Mouse (Mus musculus) left cerebral cortex, postnatal 14 days (tissue): ENCODE measurements around the gene Lin7b. TPM values are rescaled to one million over a fixed set of nuclear protein-coding genes. Genes with fewer than 3 reads are reported as not detected.

ENCODE experiments used
- DNase-seq, 2 experiments: peaks; one replicate each; pipeline ENCODE4 v3.0.0; 2021 to 2022; ENCODE audit warnings: low spot score in 2 of 2, mixed read lengths in 1 of 2
- intact Hi-C: fragments of 180-260 bp; cut with DNase I; formaldehyde crosslinking; loops from one replicate; pipeline ENCODE4 v1.15.1; 2025
- total RNA-seq, 2 experiments: library from RNA; stranded (reverse); gene quantifications; 2 replicates each; pipeline ENCODE4 v1.2.3; 2021

Lin7b gene
- total RNA-seq, 2 experiments from 2014 or later: 198 to 216 TPM

DNA sequence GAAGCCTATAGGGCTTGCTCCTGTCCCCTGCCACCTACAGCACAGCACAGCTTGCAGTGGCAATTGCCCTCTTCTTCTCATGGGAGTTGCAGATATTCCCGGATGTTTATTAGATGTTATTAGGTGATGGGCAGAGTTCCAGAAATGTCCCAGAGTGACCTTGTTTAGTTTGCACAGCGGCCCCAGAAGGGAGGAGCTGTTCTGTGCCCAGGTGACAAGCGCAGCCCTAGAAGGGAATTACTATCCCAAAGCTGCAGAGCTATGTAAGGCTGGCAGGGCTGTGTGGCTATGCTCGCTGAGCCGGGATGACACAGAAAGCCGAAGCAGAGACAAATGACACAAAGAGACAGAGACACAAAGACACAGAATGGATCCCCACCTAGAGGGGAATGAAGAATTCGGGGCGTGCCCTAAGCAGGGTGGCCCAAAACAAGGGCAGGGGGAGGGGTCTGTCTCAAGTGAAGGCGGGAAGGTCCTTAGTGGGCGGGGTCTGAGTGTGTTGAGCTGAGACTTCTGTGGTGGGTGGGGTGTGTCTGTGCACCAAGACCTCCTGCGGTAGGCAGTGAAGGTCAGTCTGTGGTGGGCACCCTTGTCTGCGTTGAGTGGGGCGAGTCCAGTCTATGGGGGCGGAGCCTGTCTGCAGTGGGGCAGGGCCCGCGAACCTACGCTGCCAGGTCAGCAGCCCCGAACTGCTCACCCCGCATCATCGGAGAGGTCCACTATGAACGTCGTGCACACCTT, 37.5 kb downstream of the Lin7b start:
- no peak for DNase-seq
- intact Hi-C loops: no loop called here

DNA sequence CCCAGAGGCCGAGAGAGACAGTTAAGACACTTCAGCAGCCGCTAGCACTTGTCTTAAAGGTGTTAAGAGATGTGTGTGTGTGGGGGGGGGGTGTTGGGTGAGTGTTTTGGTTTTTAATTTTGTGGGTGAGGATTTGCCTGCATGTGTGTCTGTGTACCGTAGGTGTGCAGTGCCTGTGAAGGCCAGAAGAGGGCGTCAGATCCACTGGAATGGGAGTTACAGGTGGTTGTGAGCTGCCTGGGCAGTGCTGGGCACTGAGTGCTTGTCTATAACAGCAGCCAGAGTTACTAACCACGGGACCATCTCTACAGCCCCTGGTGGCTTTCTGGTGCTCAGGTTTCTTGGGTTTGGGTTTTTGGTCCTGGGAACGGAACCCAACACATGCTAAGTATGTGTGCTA, 38.9 kb downstream of the Lin7b start:
- no peak for DNase-seq
- intact Hi-C loops: no loop called here

DNA sequence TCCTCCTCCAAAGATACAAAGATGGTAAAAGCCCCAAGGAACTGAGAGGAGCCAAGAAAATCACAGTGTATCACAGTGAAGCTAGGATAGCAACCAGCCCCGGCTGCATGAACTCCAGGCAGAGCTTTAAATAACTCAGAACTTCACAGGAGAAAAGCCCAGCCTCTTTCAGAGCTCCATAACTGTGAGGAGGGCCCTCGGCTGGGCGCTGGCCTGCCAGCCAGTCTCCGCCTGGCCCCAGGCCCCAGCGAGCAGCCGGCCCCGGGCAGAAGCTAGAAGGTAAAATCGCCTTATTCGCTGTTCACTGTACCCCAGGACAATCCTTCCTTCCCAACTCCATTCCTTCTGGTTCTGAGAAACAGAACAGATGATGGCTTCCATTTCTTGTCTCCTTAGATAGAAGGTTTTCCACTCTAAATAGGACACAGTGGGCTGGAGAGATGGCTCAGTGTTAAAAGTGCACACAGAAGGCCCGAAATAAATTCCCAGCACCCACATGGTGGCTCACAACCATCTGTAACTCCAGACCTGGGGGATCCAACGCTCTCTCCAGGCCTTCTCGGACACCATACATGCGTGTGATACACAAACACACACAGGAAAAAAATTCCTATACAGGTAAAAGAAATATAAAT, 41.4 kb downstream of the Lin7b start:
- no peak for DNase-seq

DNA sequence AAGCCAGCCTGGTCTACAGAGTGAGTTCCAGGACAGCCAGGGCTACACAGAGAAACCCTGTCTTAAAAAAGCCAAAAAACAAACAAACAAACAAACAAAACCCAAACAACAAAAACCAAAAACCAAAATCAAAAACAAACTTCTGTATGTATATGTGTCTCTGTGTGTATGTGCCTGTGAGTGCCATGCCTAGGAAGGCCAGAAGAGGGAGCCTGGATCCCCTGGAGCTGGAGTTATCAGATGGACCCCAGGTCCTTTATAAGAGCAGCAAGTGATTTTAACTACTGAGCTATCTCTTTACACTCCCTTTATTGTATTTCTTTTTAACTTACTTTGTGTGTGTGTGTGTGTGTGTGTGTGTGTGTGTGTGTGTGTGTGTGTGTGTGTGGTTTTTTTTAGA, 44.6 kb downstream of the Lin7b start:
- intact Hi-C loops: no loop called here
- no peak for DNase-seq

More for the DNA sequence above, 41.4 kb downstream of the Lin7b start:
- intact Hi-C loops: no loop called here

- no peak for DNase-seq
- intact Hi-C loops: no loop called here
Observed at GRCm38 (mm10) chr7:45323069-45323468, 47.3 kb downstream of the Lin7b start.

DNA sequence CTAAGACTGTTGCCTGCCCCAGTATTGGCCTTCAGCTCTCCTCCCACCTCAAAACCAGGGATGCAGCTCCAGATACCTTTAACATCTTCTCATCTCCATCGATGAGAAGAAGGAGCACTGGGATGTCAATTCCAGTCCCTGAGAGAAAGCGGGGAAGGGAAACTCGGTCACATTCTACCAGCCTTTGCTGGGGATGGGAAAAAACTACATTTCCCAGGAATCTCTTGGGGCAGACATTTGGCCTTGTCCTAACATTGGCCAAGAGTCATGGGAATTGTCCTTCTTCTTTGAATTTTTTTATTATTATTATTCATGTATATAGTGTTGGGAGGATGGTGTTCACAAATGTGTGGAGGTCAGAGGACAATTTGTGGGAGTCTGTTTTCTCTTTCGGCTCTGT, 48.1 kb downstream of the Lin7b start:
- intact Hi-C loops: no loop called here
- DNase-seq: no peak

Other genes with a start within 250 kb of the Lin7b start
- gene Rps11, start 246.1 kb downstream of the Lin7b start, total RNA-seq: 100 to 1,000 TPM; 402 to 406 TPM
- 100 to 1,000 TPM; 608 to 639 TPM for gene Rpl13a, start 241.8 kb downstream of the Lin7b start, total RNA-seq
- not detected for gene Gm45713, start 234.4 kb downstream of the Lin7b start, total RNA-seq
- gene Flt3l, start 234.2 kb downstream of the Lin7b start, total RNA-seq: 1 to 10 TPM; 2.4 to 3.2 TPM
- 10 to 100 TPM; 46.9 to 48.4 TPM for gene Pih1d1, start 216.3 kb downstream of the Lin7b start, total RNA-seq
- 10 to 100 TPM; 10.7 to 13.5 TPM for gene Aldh16a1, start 216.0 kb downstream of the Lin7b start, total RNA-seq
- 1,000 to 10,000 TPM; 1,570 to 1,628 TPM for gene Slc17a7, start 206.6 kb downstream of the Lin7b start, total RNA-seq
- under 1 TPM in 1 of 2 experiments, not detected in 1; 0.18 TPM for gene Gfy, start 191.0 kb downstream of the Lin7b start, total RNA-seq
- not detected for gene Pth2, start 189.6 kb downstream of the Lin7b start, total RNA-seq
- 1 to 10 TPM; 3.0 to 3.5 TPM for gene Ccdc155, start 165.7 kb downstream of the Lin7b start, total RNA-seq
- gene Dkkl1, start 158.4 kb downstream of the Lin7b start, total RNA-seq: 10 to 100 TPM; 13.7 to 17.3 TPM
- gene Tead2, start 154.8 kb downstream of the Lin7b start, total RNA-seq: 1 to 10 TPM; 5.6 to 6.1 TPM
- 1 to 10 TPM; 3.4 to 4.0 TPM for gene Cd37, start 131.5 kb downstream of the Lin7b start, total RNA-seq
- 1 to 10 TPM in 1 of 2 experiments, under 1 TPM in 1; 0.97 to 1.1 TPM for gene Slc6a16, start 129.5 kb downstream of the Lin7b start, total RNA-seq
- under 1 TPM; 0.40 to 0.59 TPM for gene Slc6a21, start 93.1 kb downstream of the Lin7b start, total RNA-seq
- 10 to 100 TPM; 19.5 to 21.3 TPM for gene Trpm4, start 36.8 kb downstream of the Lin7b start, total RNA-seq
- gene Hrc, start 35.3 kb downstream of the Lin7b start, total RNA-seq: 1 to 10 TPM in 1 of 2 experiments, under 1 TPM in 1; 0.99 to 1.2 TPM
- gene Ppfia3, start 3.6 kb downstream of the Lin7b start, total RNA-seq: 100 to 1,000 TPM; 159 to 168 TPM
- 100 to 1,000 TPM; 373 to 398 TPM for gene Snrnp70, start 25.2 kb upstream of the Lin7b start, total RNA-seq
- under 1 TPM in 1 of 2 experiments, not detected in 1; 0.15 TPM for gene Kcna7, start 35.1 kb upstream of the Lin7b start, total RNA-seq
- gene Ntf5, start 43.1 kb upstream of the Lin7b start, total RNA-seq: not detected
- not detected for gene Lhb, start 50.2 kb upstream of the Lin7b start, total RNA-seq
- gene Gys1, start 64.3 kb upstream of the Lin7b start, total RNA-seq: 10 to 100 TPM; 14.4 to 16.3 TPM
- gene Ruvbl2, start 67.5 kb upstream of the Lin7b start, total RNA-seq: 10 to 100 TPM; 32.1 to 35.6 TPM
- gene Ftl1, start 89.3 kb upstream of the Lin7b start, total RNA-seq: 100 to 1,000 TPM; 287 to 302 TPM
- gene Bax, start 96.3 kb upstream of the Lin7b start, total RNA-seq: 10 to 100 TPM; 75.0 to 81.0 TPM
- gene Tulp2, start 111.3 kb upstream of the Lin7b start, total RNA-seq: not detected
- 1 to 10 TPM in 1 of 2 experiments, under 1 TPM in 1; 0.88 to 1.7 TPM for gene Gm45808, start 116.2 kb upstream of the Lin7b start, total RNA-seq
- gene Dhdh, start 118.2 kb upstream of the Lin7b start, total RNA-seq: 1 to 10 TPM; 2.8 to 2.9 TPM
- 100 to 1,000 TPM; 109 to 110 TPM for gene Nucb1, start 139.8 kb upstream of the Lin7b start, total RNA-seq
- gene Ppp1r15a, start 155.7 kb upstream of the Lin7b start, total RNA-seq: 10 to 100 TPM; 24.2 to 33.3 TPM
- 1 to 10 TPM; 1.0 to 2.4 TPM for gene Plekha4, start 155.7 kb upstream of the Lin7b start, total RNA-seq
- not detected for gene Hsd17b14, start 184.3 kb upstream of the Lin7b start, total RNA-seq
- gene Bcat2, start 199.6 kb upstream of the Lin7b start, total RNA-seq: 10 to 100 TPM; 22.6 to 25.2 TPM
- gene Fgf21, start 244.9 kb upstream of the Lin7b start, total RNA-seq: not detected
- not detected for gene Fut1, start 246.7 kb upstream of the Lin7b start, total RNA-seq